Mouse (Mus musculus) stomach, postnatal 0 days (tissue): ENCODE data around the gene Hc.

Experiments used
- CTCF ChIP-seq: IDR thresholded peaks from 2 replicates; pipeline ENCODE4 v1.5.1; 2016; ENCODE audit warnings: antibody characterized with exemption, low read depth, mild to moderate bottlenecking, moderate library complexity
- EP300 ChIP-seq: optimal IDR thresholded peaks from 2 replicates; pipeline ENCODE3; 2016; ENCODE audit warnings: antibody characterized with exemption

DNA sequence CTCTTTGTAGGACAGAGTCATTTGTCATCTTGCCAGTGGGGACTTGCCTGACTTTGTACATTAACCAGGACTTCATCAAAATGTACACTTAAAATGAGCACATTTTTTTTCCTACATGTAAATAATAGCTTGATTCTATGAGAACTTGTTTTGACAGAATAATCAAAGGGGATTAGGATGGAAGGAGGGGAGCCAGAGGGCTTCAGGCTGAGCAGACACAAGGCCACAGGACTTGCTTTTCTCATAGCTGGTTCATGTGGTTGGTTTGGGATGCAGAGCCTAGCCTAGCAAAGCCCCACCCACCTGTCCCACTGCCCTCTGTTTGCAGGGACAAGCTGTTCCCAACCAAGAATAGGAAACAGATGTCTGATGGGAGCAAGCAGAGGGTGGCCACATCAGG lies 109.8 kb downstream of the Hc start:
- peak; percentile 78 for TF ChIP-seq EP300
- no peak for TF ChIP-seq CTCF
